Mouse (Mus musculus) E14TG2a.4 (cell line): ENCODE data around the gene Prx.

Source experiments
- CTCF ChIP-seq: conservative IDR thresholded peaks from 2 replicates; pipeline ENCODE4 v1.5.1; 2014; ENCODE audit warnings: low read length
- NANOG ChIP-seq: IDR thresholded peaks from 2 replicates; pipeline ENCODE4 v1.6.1; 2014; ENCODE audit warnings: borderline replicate concordance, low read length, mixed read lengths
- POU5F1 ChIP-seq: IDR thresholded peaks from 2 replicates; pipeline ENCODE4 v1.6.1; 2014; ENCODE audit warnings: low read length, borderline replicate concordance

DNA sequence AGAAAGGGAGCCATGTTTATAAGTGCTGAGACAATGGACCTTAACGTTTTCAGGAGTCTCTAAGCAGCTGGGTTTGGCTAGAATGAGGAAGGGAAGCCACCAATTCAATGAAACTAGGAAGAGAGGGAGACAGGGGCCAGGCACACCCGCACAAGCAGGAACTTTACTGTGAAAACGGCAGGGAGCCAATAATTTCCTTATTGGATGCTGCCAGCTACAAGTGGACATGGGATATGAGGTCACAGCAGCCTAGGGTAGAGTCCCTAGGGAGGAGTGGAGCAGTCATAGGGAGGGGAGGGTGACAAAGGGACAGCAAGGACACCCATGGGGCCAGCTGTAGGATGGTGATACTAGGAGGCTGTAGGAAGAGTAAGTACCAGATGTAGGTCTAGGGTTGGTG is 6.1 kb upstream of the Prx start:
- TF ChIP-seq CTCF (no peak), NANOG (no peak), POU5F1 (no peak)
